Mouse (Mus musculus): ENCODE measurements around the gene Jakmip3. TPM values are rescaled to one million over a fixed set of nuclear protein-coding genes. Genes with fewer than 3 reads are reported as not detected.

The Jakmip3 gene
- polyA plus RNA-seq, 2 experiments = 0.01 TPM; not detected in 1

DNA sequence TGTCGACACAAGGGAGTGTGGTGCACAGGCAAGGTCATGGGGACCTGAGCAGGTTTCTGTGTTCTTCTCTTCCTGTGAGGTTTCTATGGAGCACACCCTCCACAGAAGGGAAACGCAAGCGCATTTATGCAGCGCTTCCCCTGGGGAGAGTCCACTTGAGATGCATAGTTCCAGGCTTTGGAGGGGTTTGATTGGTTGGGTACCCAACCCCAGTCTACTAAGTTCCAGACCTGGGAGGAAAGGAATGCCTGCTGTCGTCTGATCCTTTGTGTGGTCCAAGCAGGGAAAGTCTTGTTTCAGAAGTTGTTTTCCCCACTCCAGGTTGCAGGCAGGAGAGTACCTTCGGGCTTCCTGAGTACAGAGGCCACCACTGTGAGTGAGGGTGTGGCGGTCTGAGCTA lies 138.6 kb downstream of the Jakmip3 start:
- Histone ChIP-seq H3K27me3 (ENCODE audit: control insufficient read depth, insufficient read depth, low read length) (no peaks in the 10 kb centered on the region), H3K4me2 (ENCODE audit: low read depth) (no peak overlapping the region), H3K9ac (replicated peaks) (no peak overlapping the region), H3K4me3 (ENCODE audit: insufficient read depth in 1 of 2, low read depth in 2 of 2, low read length in 2 of 2) (no peak overlapping the region), H3K9me3 (ENCODE audit: control insufficient read depth, low read length) (no peaks in the 10 kb centered on the region), H3K36me3 (replicated peaks; ENCODE audit: control insufficient read depth, insufficient read depth, low read depth) (no peaks in the 10 kb centered on the region), H3K4me1 (replicated peaks; ENCODE audit: control insufficient read depth in 2 of 2, insufficient read depth in 2 of 2, low read length in 1 of 2) (no peaks in the 10 kb centered on the region), H3K27ac (no peak overlapping the region)
- 65% methylated on average over 7 of the region's 7 CpGs for WGBS (ENCODE audit: insufficient replicate concordance)
- no peak for ATAC-seq (ENCODE audit: insufficient read depth)
- no peak for DNase-seq (ENCODE audit: low read depth in 3 of 3, low spot score in 3 of 3)
- TF ChIP-seq EP300 (IDR thresholded peaks at IDR 0.05; ENCODE audit: low read depth) = no peak
- TF ChIP-seq CTCF (IDR thresholded peaks at IDR 0.05; ENCODE audit: low read depth) = no peak

DNA sequence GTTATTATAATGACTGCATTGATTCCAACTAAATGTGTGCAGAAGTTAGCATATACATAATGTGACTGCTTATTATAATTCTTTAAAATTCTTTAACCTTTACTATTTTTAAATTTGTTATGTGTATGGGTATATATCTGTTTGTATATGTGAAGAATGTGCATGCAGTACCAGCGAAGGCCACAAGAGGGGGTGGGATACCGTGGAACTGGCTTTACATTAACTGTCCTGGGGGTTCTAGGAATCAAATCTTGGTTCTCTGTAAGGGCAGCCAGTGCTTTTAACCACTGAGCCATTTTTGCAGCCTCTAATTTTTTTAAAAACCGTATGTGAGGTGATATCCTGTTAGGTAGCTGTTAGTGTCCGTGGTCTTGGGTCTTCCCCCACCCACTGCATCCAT lies 140.2 kb downstream of the Jakmip3 start:
- ATAC-seq (ENCODE audit: insufficient read depth) (no peak), DNase-seq (ENCODE audit: low read depth in 3 of 3, low spot score in 3 of 3) (no peak)
- TF ChIP-seq EP300 (IDR thresholded peaks at IDR 0.05; ENCODE audit: low read depth) (no peak), CTCF (IDR thresholded peaks at IDR 0.05; ENCODE audit: low read depth) (peak; percentile 59)
- no peak overlapping the region for H3K4me2 ChIP-seq (ENCODE audit: low read depth)
- no peak overlapping the region for H3K9ac ChIP-seq (replicated peaks)
- no peaks in the 10 kb centered on the region for H3K4me1 ChIP-seq (replicated peaks; ENCODE audit: control insufficient read depth in 2 of 2, insufficient read depth in 2 of 2, low read length in 1 of 2)
- H3K36me3 ChIP-seq (replicated peaks; ENCODE audit: control insufficient read depth, insufficient read depth, low read depth) = no peaks in the 10 kb centered on the region
- peaks cover 5% of the 10 kb centered on the region for H3K27me3 ChIP-seq (ENCODE audit: control insufficient read depth, insufficient read depth, low read length)
- 43% methylated on average over 4 of the region's 4 CpGs for WGBS (ENCODE audit: insufficient replicate concordance)
- no peak overlapping the region for H3K4me3 ChIP-seq (ENCODE audit: insufficient read depth in 1 of 2, low read depth in 2 of 2, low read length in 2 of 2)
- no peak overlapping the region for H3K27ac ChIP-seq
- no peaks in the 10 kb centered on the region for H3K9me3 ChIP-seq (ENCODE audit: control insufficient read depth, low read length)

GRCm38 (mm10) chr7:139081158-139081557 lies 140.6 kb downstream of the Jakmip3 start:
- 53% methylated on average over 5 of the region's 5 CpGs for WGBS (ENCODE audit: insufficient replicate concordance)
- no peak overlapping the region for H3K9ac ChIP-seq (replicated peaks)
- H3K36me3 ChIP-seq (replicated peaks; ENCODE audit: control insufficient read depth, insufficient read depth, low read depth) = no peaks in the 10 kb centered on the region
- H3K4me3 ChIP-seq (ENCODE audit: insufficient read depth in 1 of 2, low read depth in 2 of 2, low read length in 2 of 2) = no peak overlapping the region
- H3K27ac ChIP-seq = no peak overlapping the region
- ATAC-seq (ENCODE audit: insufficient read depth) = no peak
- no peak for DNase-seq (ENCODE audit: low read depth in 3 of 3, low spot score in 3 of 3)
- peaks cover 9% of the 10 kb centered on the region for H3K27me3 ChIP-seq (ENCODE audit: control insufficient read depth, insufficient read depth, low read length)
- H3K4me1 ChIP-seq (replicated peaks; ENCODE audit: control insufficient read depth in 2 of 2, insufficient read depth in 2 of 2, low read length in 1 of 2) = no peaks in the 10 kb centered on the region
- TF ChIP-seq EP300 (IDR thresholded peaks at IDR 0.05; ENCODE audit: low read depth) (no peak), CTCF (IDR thresholded peaks at IDR 0.05; ENCODE audit: low read depth) (no peak)
- no peak overlapping the region for H3K4me2 ChIP-seq (ENCODE audit: low read depth)
- no peaks in the 10 kb centered on the region for H3K9me3 ChIP-seq (ENCODE audit: control insufficient read depth, low read length)

DNA sequence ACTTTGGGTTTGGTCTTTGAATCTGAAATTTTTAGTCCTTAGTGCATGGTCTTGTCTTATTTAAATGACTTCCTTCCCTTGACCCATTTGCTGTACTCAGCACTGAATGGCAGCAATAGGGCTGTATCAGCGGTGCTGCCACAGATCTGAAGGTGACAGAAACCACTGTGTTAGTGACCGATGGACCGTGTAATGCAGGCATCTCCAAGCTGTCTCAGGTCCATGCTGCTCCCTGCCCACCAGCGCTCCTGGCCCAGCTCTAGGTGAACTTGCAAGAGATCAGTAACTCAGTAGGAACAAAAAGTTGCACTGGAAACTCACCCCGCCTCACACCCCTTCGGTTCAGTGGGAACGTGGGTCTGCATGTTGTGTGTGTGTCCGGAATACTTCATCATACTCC lies 141.8 kb downstream of the Jakmip3 start:
- no peak overlapping the region for H3K9ac ChIP-seq (replicated peaks)
- DNase-seq (ENCODE audit: low read depth in 3 of 3, low spot score in 3 of 3) (no peak), ATAC-seq (ENCODE audit: insufficient read depth) (no peak)
- H3K4me1 ChIP-seq (replicated peaks; ENCODE audit: control insufficient read depth in 2 of 2, insufficient read depth in 2 of 2, low read length in 1 of 2) = no peaks in the 10 kb centered on the region
- H3K27ac ChIP-seq = no peak overlapping the region
- no peaks in the 10 kb centered on the region for H3K9me3 ChIP-seq (ENCODE audit: control insufficient read depth, low read length)
- H3K4me3 ChIP-seq (ENCODE audit: insufficient read depth in 1 of 2, low read depth in 2 of 2, low read length in 2 of 2) = no peak overlapping the region
- H3K36me3 ChIP-seq (replicated peaks; ENCODE audit: control insufficient read depth, insufficient read depth, low read depth) = no peaks in the 10 kb centered on the region
- no peak overlapping the region for H3K4me2 ChIP-seq (ENCODE audit: low read depth)
- TF ChIP-seq CTCF (IDR thresholded peaks at IDR 0.05; ENCODE audit: low read depth) (no peak), EP300 (IDR thresholded peaks at IDR 0.05; ENCODE audit: low read depth) (no peak)
- H3K27me3 ChIP-seq (ENCODE audit: control insufficient read depth, insufficient read depth, low read length) = peaks cover 20% of the 10 kb centered on the region
- 75% methylated on average over 8 of the region's 8 CpGs for WGBS (ENCODE audit: insufficient replicate concordance)

- no peaks in the 10 kb centered on the region for H3K9me3 ChIP-seq (ENCODE audit: control insufficient read depth, low read length)
- TF ChIP-seq EP300 (IDR thresholded peaks at IDR 0.05; ENCODE audit: low read depth) = no peak
- TF ChIP-seq CTCF (IDR thresholded peaks at IDR 0.05; ENCODE audit: low read depth) = no peak
- ATAC-seq (ENCODE audit: insufficient read depth) (no peak), DNase-seq (ENCODE audit: low read depth in 3 of 3, low spot score in 3 of 3) (no peak)
- no peak overlapping the region for H3K4me2 ChIP-seq (ENCODE audit: low read depth)
- H3K36me3 ChIP-seq (replicated peaks; ENCODE audit: control insufficient read depth, insufficient read depth, low read depth) = no peaks in the 10 kb centered on the region
- H3K27me3 ChIP-seq (ENCODE audit: control insufficient read depth, insufficient read depth, low read length) = peaks cover 20% of the 10 kb centered on the region
- WGBS (ENCODE audit: insufficient replicate concordance) = 42% methylated on average over 1 of the region's 1 CpGs
- H3K27ac ChIP-seq = no peak overlapping the region
- no peak overlapping the region for H3K4me3 ChIP-seq (ENCODE audit: insufficient read depth in 1 of 2, low read depth in 2 of 2, low read length in 2 of 2)
- H3K9ac ChIP-seq (replicated peaks) = no peak overlapping the region
- H3K4me1 ChIP-seq (replicated peaks; ENCODE audit: control insufficient read depth in 2 of 2, insufficient read depth in 2 of 2, low read length in 1 of 2) = no peaks in the 10 kb centered on the region
These were observed 143.8 kb downstream of the Jakmip3 start for GRCm38 (mm10) chr7:139084316-139084715.

Data from liver, embryonic 14.5 days (tissue).